Mouse (Mus musculus) forebrain, embryonic 16.5 days (tissue): Measurements from ENCODE around the gene Tut4. TPM values are rescaled to one million over a fixed set of nuclear protein-coding genes. Genes with fewer than 3 reads are reported as not detected.

Experiments used
- ATAC-seq: fragments of 200-750 bp; cut with Nextera tagmentation; 2 replicates; pipeline ENCODE4 v1.8.0; 2017; ENCODE audit warnings: mild to moderate bottlenecking, moderate library complexity
- H3K27ac ChIP-seq: fragments of 300-500 bp; sonication (generic); 2 replicates; pipeline ENCODE4 v1.5.1; 2014; ENCODE audit warnings: low read length, control low read depth
- H3K27me3 ChIP-seq: fragments of 300-500 bp; sonication (generic); replicated peaks from 2 replicates; pipeline ENCODE4 v1.6.1; 2014; ENCODE audit warnings: low read length; ENCODE audit not compliant: control insufficient read depth, insufficient read depth
- H3K36me3 ChIP-seq: fragments of 300-500 bp; sonication (generic); 2 replicates; pipeline ENCODE4 v1.6.1; 2014; ENCODE audit not compliant: control insufficient read depth, insufficient read depth
- H3K4me1 ChIP-seq: fragments of 300-500 bp; sonication (generic); replicated peaks from 2 replicates; pipeline ENCODE4 v1.6.1; 2014; ENCODE audit warnings: low read length; ENCODE audit not compliant: control insufficient read depth, insufficient read depth
- H3K4me2 ChIP-seq: fragments of 300-500 bp; sonication (generic); 2 replicates; pipeline ENCODE4 v1.6.1; 2014; ENCODE audit warnings: mild to moderate bottlenecking, low read length, control low read depth
- H3K4me3 ChIP-seq: fragments of 300-500 bp; sonication (generic); replicated peaks from 2 replicates; pipeline ENCODE4 v1.5.1; 2014; ENCODE audit warnings: mild to moderate bottlenecking, low read length, control low read depth
- H3K9ac ChIP-seq: fragments of 300-500 bp; sonication (generic); replicated peaks from 2 replicates; pipeline ENCODE4 v1.6.1; 2014; ENCODE audit warnings: low read depth, low read length, control low read depth
- H3K9me3 ChIP-seq: fragments of 300-500 bp; sonication (generic); 2 replicates; pipeline ENCODE4 v1.6.1; 2016; ENCODE audit warnings: low read length; ENCODE audit not compliant: control insufficient read depth
- WGBS: fragments of 180-500 bp; shearing (Covaris S2); extraction: QIAGEN DNeasy Blood & Tissue Kit; methylation state at CpG from one replicate; pipeline ENCODE4 v1.1.7; 2014; 5-methylcytosine and 5-hydroxymethylcytosine counted together
- polyA plus RNA-seq: library from polyadenylated mRNA; unstranded; fragments of >200 nt; fragmentation: Nextera tagmentation; extraction: Ambion mirVana; gene quantifications from 2 replicates; pipeline ENCODE4 v1.2.1, GENCODE M21; 2015

The Tut4 gene
- polyA plus RNA-seq, 1 experiment from 2014 or later: 66.1 TPM

DNA sequence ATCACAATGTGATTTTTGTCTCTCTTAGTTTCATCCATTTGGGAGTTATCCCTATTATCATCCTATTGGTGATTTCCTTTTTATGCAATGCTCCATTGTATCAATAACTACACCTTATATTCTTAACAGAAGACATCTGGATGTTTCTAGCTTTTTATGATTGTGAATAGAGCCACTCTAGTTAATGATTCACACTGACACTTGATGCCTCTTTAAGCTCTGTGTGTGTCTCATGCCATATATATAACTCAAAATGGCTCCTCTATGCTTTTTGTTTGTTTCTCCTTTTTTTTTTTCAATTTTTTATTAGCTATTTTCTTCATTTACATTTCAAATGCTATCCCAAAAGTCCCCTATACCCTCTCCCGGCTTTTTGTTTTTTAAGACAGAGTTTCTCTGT lies 136.6 kb downstream of the Tut4 start:
- 100% methylated on average over 1 of the region's 1 CpGs for WGBS
- no peaks in the 10 kb centered on the region for H3K9me3 ChIP-seq
- H3K4me3 ChIP-seq: no peak overlapping the region
- H3K27me3 ChIP-seq: no peaks in the 10 kb centered on the region
- no peaks in the 10 kb centered on the region for H3K4me1 ChIP-seq
- no peak for ATAC-seq
- no peak overlapping the region for H3K9ac ChIP-seq
- H3K4me2 ChIP-seq: no peak overlapping the region
- H3K27ac ChIP-seq: no peak overlapping the region
- H3K36me3 ChIP-seq: no peaks in the 10 kb centered on the region

DNA sequence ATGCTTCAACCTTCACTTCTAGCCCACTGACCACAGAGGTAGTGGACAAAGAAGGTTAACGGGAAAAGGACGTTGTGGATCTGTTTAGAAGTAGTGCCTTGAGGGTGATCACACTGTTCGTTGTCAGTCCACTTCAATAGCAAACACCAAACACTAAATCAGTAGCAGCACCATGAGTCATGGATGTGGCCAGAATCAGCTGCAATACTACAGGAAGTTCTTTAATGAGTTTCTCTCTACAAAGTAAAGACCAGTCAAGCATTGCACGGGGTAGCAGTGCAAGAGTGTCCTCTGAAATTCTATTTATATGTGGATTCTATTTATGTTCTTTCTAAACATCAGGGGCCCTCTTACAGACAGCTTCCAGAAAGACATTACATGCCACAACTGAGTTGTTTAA lies 139.1 kb downstream of the Tut4 start:
- 89% methylated on average over 4 of the region's 4 CpGs for WGBS
- no peak overlapping the region for H3K4me2 ChIP-seq
- no peak for ATAC-seq

DNA sequence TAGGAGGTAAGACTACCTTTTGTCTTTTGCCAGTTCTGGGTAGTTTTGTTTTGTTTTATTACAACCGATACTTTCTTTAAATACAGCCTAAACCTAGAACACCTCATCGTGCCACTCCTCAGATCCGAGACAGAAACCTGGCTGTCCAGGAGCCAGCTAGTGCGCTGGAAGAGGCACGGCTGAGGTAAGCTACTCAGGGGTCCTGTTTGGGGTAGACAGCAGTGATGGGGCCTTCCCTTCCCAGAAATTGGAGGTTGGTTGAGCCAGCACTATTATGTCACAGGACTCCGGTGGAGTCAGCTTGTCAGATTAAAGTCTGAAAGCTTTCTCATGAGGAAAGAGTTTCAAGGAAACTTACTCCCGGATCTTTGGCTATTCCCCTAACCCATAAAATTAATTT lies 142.6 kb downstream of the Tut4 start:
- 92% methylated on average over 7 of the region's 7 CpGs for WGBS
- no peak overlapping the region for H3K9ac ChIP-seq
- H3K36me3 ChIP-seq: no peaks in the 10 kb centered on the region
- no peaks in the 10 kb centered on the region for H3K9me3 ChIP-seq
- H3K27me3 ChIP-seq: no peaks in the 10 kb centered on the region
- no peak overlapping the region for H3K27ac ChIP-seq
- no peak overlapping the region for H3K4me2 ChIP-seq
- no peak for ATAC-seq
- H3K4me1 ChIP-seq: no peaks in the 10 kb centered on the region
- H3K4me3 ChIP-seq: no peak overlapping the region

More for the DNA sequence above, 139.1 kb downstream of the Tut4 start:
- no peaks in the 10 kb centered on the region for H3K36me3 ChIP-seq
- H3K4me3 ChIP-seq: no peak overlapping the region
- no peaks in the 10 kb centered on the region for H3K9me3 ChIP-seq
- H3K9ac ChIP-seq: no peak overlapping the region
- no peaks in the 10 kb centered on the region for H3K27me3 ChIP-seq
- H3K27ac ChIP-seq: no peak overlapping the region
- H3K4me1 ChIP-seq: no peaks in the 10 kb centered on the region

DNA sequence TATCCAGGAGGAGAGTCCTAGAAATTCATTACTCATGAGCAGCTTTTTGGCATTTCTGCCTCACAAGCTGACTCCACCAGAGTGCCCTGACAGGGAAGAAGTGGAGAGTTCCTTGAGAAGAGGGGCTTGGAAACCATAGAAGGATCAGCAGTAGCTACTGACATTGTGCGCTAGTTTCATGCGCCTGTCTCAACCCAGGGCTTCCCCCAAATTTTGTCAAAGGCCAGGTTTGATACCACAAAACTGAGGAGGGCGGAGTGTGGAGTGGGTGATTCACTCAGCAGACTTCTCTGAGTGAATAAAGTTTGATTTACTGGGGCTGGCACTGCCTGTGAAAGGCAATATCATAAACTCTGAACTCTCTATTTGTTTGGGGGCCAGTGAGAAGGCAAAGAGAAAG lies 149.4 kb downstream of the Tut4 start:
- Histone ChIP-seq H3K4me3 (no peak overlapping the region), H3K9me3 (no peaks in the 10 kb centered on the region), H3K9ac (no peak overlapping the region), H3K27me3 (no peaks in the 10 kb centered on the region), H3K4me2 (no peak overlapping the region), H3K4me1 (no peaks in the 10 kb centered on the region), H3K36me3 (no peaks in the 10 kb centered on the region), H3K27ac (no peak overlapping the region)
- ATAC-seq: no peak
- 96% methylated on average over 3 of the region's 3 CpGs for WGBS

Other genes starting within 250 kb of the Tut4 start
- gene Zyg11a, start 241.4 kb upstream of the Tut4 start, polyA plus RNA-seq: not detected in 2 replicates
- gene Zyg11b, start 158.3 kb upstream of the Tut4 start, polyA plus RNA-seq: 37.3 and 37.6 TPM in 2 replicates
- gene Coa7, start 131.3 kb upstream of the Tut4 start, polyA plus RNA-seq: 56.7 and 58.5 TPM in 2 replicates
- gene Shisal2a, start 76.1 kb upstream of the Tut4 start, polyA plus RNA-seq: 1.7 and 2.7 TPM in 2 replicates
- 26.3 and 28.3 TPM in 2 replicates for gene Gpx7, start 52.5 kb upstream of the Tut4 start, polyA plus RNA-seq
- gene Prpf38a, start 119.9 kb downstream of the Tut4 start, polyA plus RNA-seq: 90.6 and 97.2 TPM in 2 replicates
- 2.4 and 3.9 TPM in 2 replicates for gene Orc1, start 120.0 kb downstream of the Tut4 start, polyA plus RNA-seq
- 19.3 and 21.6 TPM in 2 replicates for gene Cc2d1b, start 160.5 kb downstream of the Tut4 start, polyA plus RNA-seq